Mouse (Mus musculus) ES-Bruce4 (cell line): ENCODE results near the gene Taf3.

ENCODE experiments used
- CTCF ChIP-seq: IDR thresholded peaks from one replicate; pipeline ENCODE4 v1.8.1; 2011; ENCODE audit warnings: low read depth, low read length
- EP300 ChIP-seq: IDR thresholded peaks from 2 replicates; pipeline ENCODE4 v1.6.1; 2011; ENCODE audit warnings: low read depth, low read length; ENCODE audit not compliant: insufficient read depth
- POLR2A ChIP-seq: IDR thresholded peaks from one replicate; pipeline ENCODE4 v1.8.1; 2011; ENCODE audit warnings: low read length; ENCODE audit not compliant: insufficient read depth

GRCm38 (mm10) chr2:10094327-10095100 lies 46.1 kb upstream of the Taf3 start:
- TF ChIP-seq CTCF (no peak), EP300 (no peak), POLR2A (no peak)
